Mouse (Mus musculus) liver, adult 2 months (tissue): ENCODE results near the gene Pus10.

Experiments
- CTCF ChIP-seq: fragments of 200-500 bp; IDR thresholded peaks from 2 replicates; pipeline ENCODE4 v1.5.1; 2011; ENCODE audit warnings: low read depth, low read length, control low read depth
- POLR2A ChIP-seq: fragments of 200-500 bp; IDR thresholded peaks from 2 replicates; pipeline ENCODE4 v1.6.1; 2011; ENCODE audit warnings: low read length, control low read depth; ENCODE audit not compliant: insufficient read depth; ENCODE audit errors: extremely low read depth

DNA sequence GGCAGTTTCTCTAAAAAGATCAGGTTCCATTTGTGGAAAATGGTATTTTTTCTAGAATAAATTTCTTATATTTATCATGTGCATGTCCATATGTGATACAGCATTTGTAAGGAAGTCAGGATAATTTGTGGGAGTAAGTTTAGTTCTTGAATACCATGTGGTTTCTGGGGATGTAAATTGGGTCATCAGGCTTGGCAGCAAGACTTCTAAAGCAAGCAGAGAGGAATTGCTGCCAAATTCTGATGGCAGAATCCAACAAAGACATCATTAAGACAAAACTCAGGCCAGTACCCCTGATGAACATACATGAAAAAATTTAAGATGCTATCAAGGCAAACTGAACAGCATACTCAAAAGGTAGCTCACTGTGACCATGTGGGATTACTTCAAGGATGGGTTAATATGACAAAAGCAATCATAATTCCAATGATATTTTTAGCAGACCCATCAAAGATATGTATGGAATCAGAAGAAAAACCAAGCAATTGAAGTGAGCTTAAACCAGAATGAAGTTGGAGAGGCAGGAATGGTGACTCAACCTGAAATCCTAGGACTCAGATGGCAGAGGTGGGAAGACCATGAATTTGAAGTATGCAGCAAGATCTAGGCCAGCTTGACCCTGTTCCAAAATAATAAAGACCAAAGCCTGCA is 70.5 kb downstream of the Pus10 start:
- TF ChIP-seq CTCF, result no peak
- TF ChIP-seq POLR2A, result no peak
